Mouse (Mus musculus) intestine, postnatal 0 days (tissue): Measurements from ENCODE around the gene Litaf. TPM values are rescaled to one million over a fixed set of nuclear protein-coding genes. Genes with fewer than 3 reads are reported as not detected.

ENCODE experiments used
- ATAC-seq: fragments of 200-750 bp; cut with Nextera tagmentation; 2 replicates; pipeline ENCODE4 v1.8.0; 2017; ENCODE audit warnings: mild to moderate bottlenecking, moderate TSS enrichment, moderate library complexity
- H3K27ac ChIP-seq: fragments of 300-500 bp; sonication (generic); 2 replicates; pipeline ENCODE4 v1.5.1; 2014; ENCODE audit warnings: mild to moderate bottlenecking, low read depth, low read length, moderate library complexity
- H3K27me3 ChIP-seq: fragments of 300-500 bp; sonication (generic); replicated peaks from 2 replicates; pipeline ENCODE4 v1.6.1; 2014; ENCODE audit warnings: low read length, mixed read lengths; ENCODE audit not compliant: control insufficient read depth, insufficient read depth
- H3K36me3 ChIP-seq: fragments of 300-500 bp; sonication (generic); 2 replicates; pipeline ENCODE4 v1.6.1; 2014; ENCODE audit warnings: mild to moderate bottlenecking, moderate library complexity; ENCODE audit not compliant: control insufficient read depth, insufficient read depth
- H3K4me1 ChIP-seq: fragments of 300-500 bp; sonication (generic); replicated peaks from 2 replicates; pipeline ENCODE4 v1.6.1; 2014; ENCODE audit warnings: antibody characterized with exemption, low read length, mixed read lengths; ENCODE audit not compliant: control insufficient read depth, insufficient read depth
- H3K4me2 ChIP-seq: fragments of 300-500 bp; sonication (generic); replicated peaks from 2 replicates; pipeline ENCODE4 v1.6.1; 2014; ENCODE audit warnings: low read depth, mild to moderate bottlenecking, moderate library complexity
- H3K4me3 ChIP-seq: fragments of 300-500 bp; sonication (generic); 2 replicates; pipeline ENCODE4 v1.5.1; 2014; ENCODE audit warnings: low read depth, low read length
- H3K9ac ChIP-seq: fragments of 300-500 bp; sonication (generic); 2 replicates; pipeline ENCODE4 v1.6.1; 2014; ENCODE audit warnings: mild to moderate bottlenecking, low read depth, low read length
- H3K9me3 ChIP-seq: fragments of 300-500 bp; sonication (generic); 2 replicates; pipeline ENCODE4 v1.6.1; 2016; ENCODE audit warnings: mixed run types; ENCODE audit not compliant: control insufficient read depth
- CTCF ChIP-seq: sonication (generic); IDR thresholded peaks from 2 replicates; pipeline ENCODE4 v1.5.1; 2016; ENCODE audit warnings: low read depth, mild to moderate bottlenecking, control low read depth, antibody characterized with exemption, moderate library complexity
- WGBS: fragments of 180-500 bp; shearing (Covaris S2); extraction: QIAGEN DNeasy Blood & Tissue Kit; methylation state at CpG from one replicate; pipeline ENCODE4 v1.1.7; 2014; 5-methylcytosine and 5-hydroxymethylcytosine counted together
- polyA plus RNA-seq: library from polyadenylated mRNA; unstranded; fragments of >200 nt; fragmentation: Nextera tagmentation; extraction: Ambion mirVana; gene quantifications from 2 replicates; pipeline ENCODE4 v1.2.1, GENCODE M21; 2015

Gene Litaf
- polyA plus RNA-seq, 1 experiment from 2014 or later: 168 TPM

DNA sequence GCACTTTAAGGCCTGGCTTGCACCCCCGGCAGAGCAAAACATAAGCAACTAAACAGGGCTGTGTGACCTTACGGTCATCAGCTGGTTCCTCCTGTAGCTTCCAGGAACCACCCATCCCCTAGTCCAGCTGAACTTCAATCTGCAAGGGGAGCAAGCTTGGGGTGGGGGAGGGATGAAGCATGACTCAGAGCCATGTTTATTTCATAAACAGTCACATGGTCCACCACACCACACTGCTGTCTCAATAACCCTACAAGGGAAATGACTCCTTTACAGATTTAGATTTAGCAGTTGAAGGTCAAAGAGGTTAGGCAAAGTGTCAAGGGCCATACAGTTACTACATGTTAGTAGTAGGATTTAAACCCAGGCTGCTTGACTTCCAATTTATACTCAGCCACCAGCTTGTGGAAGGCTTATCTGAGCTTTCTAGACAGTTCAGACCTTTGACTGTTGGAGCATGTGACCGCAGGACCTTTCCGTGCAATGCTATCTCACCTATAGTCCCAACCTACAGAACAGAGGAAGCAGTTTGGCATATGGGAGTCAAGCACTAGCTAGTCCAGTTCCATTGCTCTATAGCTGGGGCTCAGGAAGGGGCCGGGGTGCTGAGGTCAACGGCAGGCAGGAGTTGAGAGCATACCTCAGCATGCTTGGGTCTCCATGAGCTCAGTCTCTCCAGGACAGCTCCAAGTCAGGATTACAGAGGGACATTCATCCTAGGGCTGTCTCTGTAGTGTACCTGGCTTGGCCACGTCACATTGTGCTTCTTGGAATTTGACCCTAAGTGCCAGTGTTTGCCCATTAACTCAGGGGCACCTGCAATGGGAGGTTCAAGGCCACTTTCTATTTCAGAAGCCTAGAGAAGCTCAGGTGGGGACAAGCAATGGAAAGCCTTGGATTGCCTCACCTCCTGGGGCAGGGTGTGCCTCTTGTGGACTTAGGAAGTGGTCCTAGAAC is 64.0 kb downstream of the Litaf start:
- TF ChIP-seq CTCF: no peak
- Histone ChIP-seq H3K4me2 (peak overlapping the region; percentile 1; the same call in 1 of the 2 replicates), H3K27ac (peak overlapping the region; percentile 91), H3K36me3 (no peaks in the 10 kb centered on the region), H3K9ac (no peak overlapping the region), H3K9me3 (no peaks in the 10 kb centered on the region), H3K4me3 (no peak overlapping the region), H3K4me1 (0 out of 2 replicates have a peak, but pooled peaks cover 4% of the 10 kb centered on the region), H3K27me3 (no peaks in the 10 kb centered on the region)
- peak; percentile 91 for ATAC-seq
- 43% methylated on average over 7 of the region's 7 CpGs for WGBS

DNA sequence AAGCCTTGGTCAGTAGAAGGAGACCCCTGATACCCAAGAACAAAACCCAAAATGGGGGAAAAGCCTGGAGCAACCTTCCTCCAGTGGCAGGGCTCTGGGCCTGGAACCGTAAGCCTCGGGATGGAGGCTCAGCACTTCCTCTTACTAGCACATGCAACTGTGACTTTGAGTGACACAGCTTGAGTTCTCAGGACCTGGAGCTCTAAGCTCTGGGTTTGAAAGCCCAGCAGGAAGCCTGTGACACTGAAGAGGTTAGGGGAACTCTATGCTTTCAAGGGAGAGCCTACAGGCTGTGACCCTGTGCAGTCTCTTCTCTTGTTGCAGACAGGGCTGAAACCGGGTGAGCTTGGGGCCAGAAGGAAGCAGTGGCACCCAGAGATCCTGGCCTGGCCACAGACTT is 66.1 kb downstream of the Litaf start:
- no peaks in the 10 kb centered on the region for H3K9me3 ChIP-seq
- 54% methylated on average over 3 of the region's 3 CpGs for WGBS
- no peak overlapping the region for H3K9ac ChIP-seq
- no peak overlapping the region for H3K27ac ChIP-seq
- no peak for ATAC-seq
- no peak for TF ChIP-seq CTCF
- 0 out of 2 replicates have a peak, but pooled peaks cover 4% of the 10 kb centered on the region for H3K4me1 ChIP-seq
- no peak overlapping the region for H3K4me3 ChIP-seq
- H3K27me3 ChIP-seq: no peaks in the 10 kb centered on the region
- H3K36me3 ChIP-seq: no peaks in the 10 kb centered on the region
- no peak overlapping the region for H3K4me2 ChIP-seq

DNA sequence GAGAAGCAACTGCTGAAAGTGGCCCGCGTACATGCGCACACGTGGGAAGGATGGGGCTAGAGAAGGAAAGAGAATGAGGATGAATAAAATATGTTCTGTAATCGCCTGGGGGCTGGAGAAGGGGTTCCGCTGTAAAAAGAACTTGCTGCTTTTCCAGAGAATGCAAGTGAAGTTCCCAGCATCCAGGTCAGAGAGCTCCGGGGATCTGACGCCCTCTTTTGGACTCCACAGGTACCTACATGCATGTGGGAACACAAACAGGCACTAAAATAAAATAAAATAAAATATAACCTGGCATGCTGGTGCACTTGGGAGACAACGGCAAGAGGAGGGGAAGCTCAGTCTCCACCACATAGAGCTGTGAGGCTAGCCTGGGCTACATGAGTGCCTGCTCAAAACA is 67.7 kb downstream of the Litaf start:
- ATAC-seq: no peak
- no peak overlapping the region for H3K4me3 ChIP-seq
- H3K4me1 ChIP-seq: 0 out of 2 replicates have a peak, but pooled peaks cover 4% of the 10 kb centered on the region
- no peaks in the 10 kb centered on the region for H3K9me3 ChIP-seq
- no peaks in the 10 kb centered on the region for H3K27me3 ChIP-seq
- H3K4me2 ChIP-seq: no peak overlapping the region
- TF ChIP-seq CTCF: peak; percentile 27; the same call in 1 of the 2 replicates
- no peaks in the 10 kb centered on the region for H3K36me3 ChIP-seq
- 81% methylated on average over 9 of the region's 9 CpGs for WGBS
- H3K9ac ChIP-seq: no peak overlapping the region
- no peak overlapping the region for H3K27ac ChIP-seq

DNA sequence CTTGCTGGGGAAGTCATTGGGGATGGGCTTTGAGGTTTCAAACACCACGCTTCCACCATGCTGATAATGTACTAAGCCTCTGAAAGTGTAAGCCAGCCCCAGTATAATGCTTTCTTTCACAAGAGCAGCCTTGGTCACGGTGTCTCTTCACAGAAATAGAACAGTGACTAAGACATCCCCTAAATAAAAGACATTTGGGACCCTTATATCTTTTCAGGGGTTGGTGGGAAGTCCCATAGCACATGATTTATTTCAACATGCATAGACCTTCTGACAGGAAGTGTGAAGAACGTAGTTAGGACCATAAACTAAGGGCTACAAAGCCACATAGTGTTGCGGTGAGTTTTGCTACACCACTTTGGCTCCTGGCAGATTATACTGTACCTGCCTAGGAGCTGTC is 69.4 kb downstream of the Litaf start:
- WGBS: 82% methylated on average over 4 of the region's 4 CpGs
- Histone ChIP-seq H3K27me3 (no peaks in the 10 kb centered on the region), H3K4me3 (no peak overlapping the region), H3K4me2 (no peak overlapping the region), H3K4me1 (no peaks in the 10 kb centered on the region), H3K9ac (no peak overlapping the region), H3K9me3 (no peaks in the 10 kb centered on the region), H3K27ac (no peak overlapping the region), H3K36me3 (no peaks in the 10 kb centered on the region)
- TF ChIP-seq CTCF: no peak
- ATAC-seq: no peak

DNA sequence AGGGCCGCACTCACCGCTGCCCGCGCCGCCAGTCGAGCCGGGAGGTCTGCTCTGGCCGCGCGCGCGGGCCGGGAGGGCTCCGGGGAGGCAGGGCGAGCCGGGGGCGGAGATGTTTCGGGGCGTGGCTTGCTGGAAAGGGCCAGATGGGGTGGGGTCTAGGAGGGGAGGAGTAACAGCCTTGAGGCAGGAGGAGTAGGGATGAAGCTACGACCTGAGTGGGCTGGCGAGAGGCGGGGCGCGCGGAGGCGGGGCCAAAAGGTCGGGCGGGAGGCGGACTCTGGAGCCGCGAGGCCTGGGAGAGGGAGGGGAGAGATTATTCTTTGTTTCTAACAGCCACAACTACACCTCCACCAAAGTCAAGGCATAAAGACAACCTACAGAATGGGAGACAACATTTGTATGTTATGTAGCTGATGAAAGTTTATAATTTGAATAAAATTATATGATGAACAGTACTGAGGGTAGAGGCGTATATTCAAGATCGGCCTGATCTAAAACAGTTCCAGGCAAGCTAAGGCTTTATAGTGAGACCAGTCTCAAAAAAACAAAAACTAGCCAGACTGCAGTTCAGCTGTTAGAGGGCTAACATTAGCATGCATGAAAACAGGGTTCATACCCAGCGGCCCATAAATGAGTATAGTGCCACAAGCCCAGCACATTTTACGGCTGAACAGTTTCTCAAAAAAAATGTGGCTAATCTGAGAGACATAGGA is 72.8 kb downstream of the Litaf start:
- H3K27me3 ChIP-seq: no peaks in the 10 kb centered on the region
- WGBS: 8% methylated on average over 35 of the region's 35 CpGs
- ATAC-seq: peak; percentile 94

More for the DNA sequence above, 72.8 kb downstream of the Litaf start:
- Histone ChIP-seq H3K4me1 (no peaks in the 10 kb centered on the region), H3K36me3 (peaks cover 9% of the 10 kb centered on the region; the same call in 1 of the 2 replicates), H3K9me3 (no peaks in the 10 kb centered on the region), H3K27ac (peak overlapping the region; percentile 97), H3K9ac (peak overlapping the region; percentile 98), H3K4me2 (peak overlapping the region; percentile 84), H3K4me3 (peak overlapping the region; percentile 95)
- TF ChIP-seq CTCF: no peak
